Comparison of ENCODE assay signal across 24 mouse cellular contexts in the genomic region with DNA sequence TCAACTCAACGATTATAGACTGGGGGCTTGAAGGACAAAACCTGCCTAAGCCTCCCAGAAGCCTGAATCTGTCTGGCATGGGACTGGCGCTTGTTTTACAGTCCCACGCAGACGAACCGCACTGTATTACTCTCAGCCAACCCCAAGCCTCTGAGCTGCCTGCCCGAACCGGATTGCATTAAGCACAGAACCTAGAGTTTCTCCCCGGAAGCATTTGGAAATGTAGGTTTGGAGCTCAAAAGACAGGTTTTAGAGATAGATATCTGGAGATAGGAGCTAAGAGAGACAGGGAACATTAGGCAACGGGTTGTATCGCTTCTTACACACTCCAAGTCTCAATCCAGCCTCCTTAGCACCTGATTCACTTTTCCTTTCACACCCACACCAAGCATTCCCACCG.
"Had no signal": no experiment of that assay in that cellular context is flagged by ENCODE, and none has a peak within 500 bp of the region (broad histone marks: within the 10 kb centered on the region; RNA-seq: fewer than 3 reads in every experiment).

No protein-coding gene starts in this region.

- DNase-seq: gastrocnemius, adult 2 months; gastrocnemius, postnatal 10 days; gastrocnemius, postnatal 25 days; heart, adult 2 months; heart, postnatal 14 days; heart, postnatal 36 days; kidney, adult 18-20 months; kidney, adult 8-10 months; kidney, postnatal 10 days; kidney, postnatal 25 days; kidney, postnatal 4 days; liver; liver, embryonic 13.5 days had no signal

- H3K27me3 ChIP-seq: hindbrain, embryonic 15.5 days had no signal

- H3K27ac ChIP-seq: gastrocnemius, adult 2 months; heart, adult 2 months; heart, embryonic 13.5 days; heart, embryonic 15.5 days; hindbrain, embryonic 13.5 days; hindbrain, embryonic 15.5 days; hindbrain, postnatal 0 days; layer of hippocampus, adult 2 months; left cerebral cortex, adult 2 months; limb, embryonic 13.5 days; liver, embryonic 13.5 days had no signal

- ATAC-seq: hindbrain, postnatal 0 days; intestine, embryonic 16.5 days had no signal

- H3K4me3 ChIP-seq: gastrocnemius, adult 2 months; heart, adult 2 months; heart, embryonic 13.5 days; heart, embryonic 15.5 days; hindbrain, embryonic 13.5 days; hindbrain, embryonic 15.5 days; layer of hippocampus, adult 2 months; left cerebral cortex, adult 2 months; limb, embryonic 13.5 days; liver, embryonic 13.5 days had no signal

- H3K9ac ChIP-seq: heart, embryonic 13.5 days; heart, embryonic 15.5 days; hindbrain, embryonic 13.5 days; hindbrain, embryonic 15.5 days; limb, embryonic 13.5 days; liver, embryonic 13.5 days had no signal

- H3K36me3 ChIP-seq: heart, embryonic 13.5 days; heart, embryonic 15.5 days; hindbrain, embryonic 13.5 days; hindbrain, embryonic 15.5 days; limb, embryonic 13.5 days; liver, embryonic 13.5 days had no signal

- H3K4me1 ChIP-seq: liver, embryonic 13.5 days had no signal

- H3K9me3 ChIP-seq: heart, embryonic 13.5 days; heart, embryonic 15.5 days; hindbrain, embryonic 13.5 days; hindbrain, embryonic 15.5 days; limb, embryonic 13.5 days; liver, embryonic 13.5 days had no signal

- H3K4me2 ChIP-seq: heart, embryonic 11.5 days; heart, embryonic 13.5 days; heart, embryonic 15.5 days; hindbrain, embryonic 13.5 days; hindbrain, embryonic 15.5 days; limb, embryonic 13.5 days; liver, embryonic 11.5 days; liver, embryonic 13.5 days had no signal
